Mouse (Mus musculus) lung, embryonic 15.5 days (tissue): ENCODE results near the gene Rbms3. TPM values are rescaled to one million over a fixed set of nuclear protein-coding genes. Genes with fewer than 3 reads are reported as not detected.

ENCODE experiments used
- ATAC-seq: fragments of 200-750 bp; cut with Nextera tagmentation; 2 replicates; pipeline ENCODE4 v1.8.0; 2017; ENCODE audit warnings: moderate number of reproducible peaks, borderline replicate concordance; ENCODE audit not compliant: low FRiP score, low TSS enrichment; ENCODE audit errors: extremely low read depth
- H3K27ac ChIP-seq: fragments of 300-500 bp; sonication (generic); 2 replicates; pipeline ENCODE4 v1.5.1; 2015; ENCODE audit warnings: moderate library complexity, mild to moderate bottlenecking, inconsistent platforms
- H3K27me3 ChIP-seq: fragments of 300-500 bp; sonication (generic); 2 replicates; pipeline ENCODE4 v1.6.1; 2015; ENCODE audit warnings: inconsistent platforms
- H3K36me3 ChIP-seq: fragments of 300-500 bp; sonication (generic); 2 replicates; pipeline ENCODE4 v1.6.1; 2015; ENCODE audit warnings: inconsistent platforms
- H3K4me1 ChIP-seq: fragments of 300-500 bp; sonication (generic); 2 replicates; pipeline ENCODE4 v1.6.1; 2015; ENCODE audit warnings: inconsistent platforms
- H3K4me2 ChIP-seq: fragments of 300-500 bp; sonication (generic); 2 replicates; pipeline ENCODE4 v1.6.1; 2015; ENCODE audit warnings: inconsistent platforms, mild to moderate bottlenecking, moderate library complexity
- H3K4me3 ChIP-seq: fragments of 300-500 bp; sonication (generic); 2 replicates; pipeline ENCODE4 v1.5.1; 2015; ENCODE audit warnings: mild to moderate bottlenecking, inconsistent platforms
- H3K9ac ChIP-seq: fragments of 300-500 bp; sonication (generic); 2 replicates; pipeline ENCODE4 v1.6.1; 2015; ENCODE audit warnings: inconsistent platforms
- H3K9me3 ChIP-seq: fragments of 300-500 bp; sonication (generic); 2 replicates; pipeline ENCODE4 v1.6.1; 2016; ENCODE audit warnings: inconsistent platforms
- WGBS: fragments of 180-500 bp; shearing (Covaris S2); methylation state at CpG from one replicate; pipeline ENCODE4 v1.1.7; 2015; 5-methylcytosine and 5-hydroxymethylcytosine counted together
- polyA plus RNA-seq: library from polyadenylated mRNA; unstranded; fragments of >200 nt; fragmentation: Nextera tagmentation; extraction: Ambion mirVana; gene quantifications from 2 replicates; pipeline ENCODE4 v1.2.1, GENCODE M21; 2015

The Rbms3 gene
- polyA plus RNA-seq, 1 experiment from 2014 or later: 105 TPM

- Histone ChIP-seq H3K27me3 (no peaks in the 10 kb centered on the region), H3K4me2 (no peak overlapping the region), H3K9ac (no peak overlapping the region), H3K4me3 (no peak overlapping the region), H3K4me1 (0 out of 2 replicates have a peak, but pooled peaks cover 9% of the 10 kb centered on the region), H3K36me3 (no peaks in the 10 kb centered on the region), H3K9me3 (no peaks in the 10 kb centered on the region), H3K27ac (no peak overlapping the region)
- no peak for ATAC-seq
- WGBS: 56% methylated on average over 13 of the region's 13 CpGs
These were observed 153.0 kb downstream of the Rbms3 start for GRCm38 (mm10) chr9:117476753-117477152.

GRCm38 (mm10) chr9:117452816-117453215 is 176.9 kb downstream of the Rbms3 start:
- H3K9ac ChIP-seq: no peak overlapping the region
- H3K36me3 ChIP-seq: no peaks in the 10 kb centered on the region
- no peak overlapping the region for H3K4me3 ChIP-seq
- WGBS: 63% methylated on average over 10 of the region's 10 CpGs
- no peaks in the 10 kb centered on the region for H3K9me3 ChIP-seq
- ATAC-seq: no peak
- H3K27ac ChIP-seq: no peak overlapping the region
- H3K4me2 ChIP-seq: no peak overlapping the region
- H3K27me3 ChIP-seq: no peaks in the 10 kb centered on the region
- H3K4me1 ChIP-seq: no peaks in the 10 kb centered on the region; the same call in 1 of the 2 replicates

- H3K27ac ChIP-seq: no peak overlapping the region
- H3K4me2 ChIP-seq: no peak overlapping the region
- H3K9me3 ChIP-seq: no peaks in the 10 kb centered on the region
- H3K4me3 ChIP-seq: no peak overlapping the region
- H3K9ac ChIP-seq: no peak overlapping the region
- H3K4me1 ChIP-seq: no peaks in the 10 kb centered on the region
- H3K27me3 ChIP-seq: no peaks in the 10 kb centered on the region
- no peaks in the 10 kb centered on the region for H3K36me3 ChIP-seq
- 50% methylated on average over 7 of the region's 7 CpGs for WGBS
- no peak for ATAC-seq
These were observed 187.1 kb downstream of the Rbms3 start for GRCm38 (mm10) chr9:117442611-117443010.

GRCm38 (mm10) chr9:117435856-117436255 is 193.9 kb downstream of the Rbms3 start:
- H3K4me2 ChIP-seq: no peak overlapping the region
- no peaks in the 10 kb centered on the region for H3K4me1 ChIP-seq
- H3K9ac ChIP-seq: no peak overlapping the region
- no peaks in the 10 kb centered on the region for H3K9me3 ChIP-seq
- H3K27me3 ChIP-seq: no peaks in the 10 kb centered on the region
- H3K27ac ChIP-seq: no peak overlapping the region
- H3K36me3 ChIP-seq: no peaks in the 10 kb centered on the region
- ATAC-seq: no peak
- 62% methylated on average over 2 of the region's 2 CpGs for WGBS
- H3K4me3 ChIP-seq: no peak overlapping the region

- no peak overlapping the region for H3K4me2 ChIP-seq
- no peak overlapping the region for H3K4me3 ChIP-seq
- no peaks in the 10 kb centered on the region for H3K36me3 ChIP-seq
- WGBS: 98% methylated on average over 2 of the region's 2 CpGs
- H3K9me3 ChIP-seq: no peaks in the 10 kb centered on the region
- H3K4me1 ChIP-seq: no peaks in the 10 kb centered on the region
- H3K27ac ChIP-seq: no peak overlapping the region
- no peak for ATAC-seq
- H3K9ac ChIP-seq: no peak overlapping the region
- H3K27me3 ChIP-seq: no peaks in the 10 kb centered on the region
These were observed 199.0 kb downstream of the Rbms3 start for GRCm38 (mm10) chr9:117430670-117431069.

GRCm38 (mm10) chr9:117429217-117430105 is 200.3 kb downstream of the Rbms3 start:
- Histone ChIP-seq H3K27ac (no peak overlapping the region), H3K36me3 (no peaks in the 10 kb centered on the region), H3K4me3 (no peak overlapping the region), H3K27me3 (no peaks in the 10 kb centered on the region), H3K4me1 (no peaks in the 10 kb centered on the region), H3K4me2 (no peak overlapping the region), H3K9me3 (no peaks in the 10 kb centered on the region), H3K9ac (no peak overlapping the region)
- ATAC-seq: peak; percentile 73
- WGBS: 62% methylated on average over 7 of the region's 7 CpGs

- Histone ChIP-seq H3K4me1 (peaks cover 4% of the 10 kb centered on the region; the same call in 1 of the 2 replicates), H3K4me3 (no peak overlapping the region), H3K9me3 (no peaks in the 10 kb centered on the region), H3K9ac (no peak overlapping the region), H3K36me3 (no peaks in the 10 kb centered on the region), H3K27ac (no peak overlapping the region), H3K27me3 (no peaks in the 10 kb centered on the region), H3K4me2 (no peak overlapping the region)
- no peak for ATAC-seq
- WGBS: 45% methylated on average over 5 of the region's 5 CpGs
These were observed 206.5 kb downstream of the Rbms3 start for GRCm38 (mm10) chr9:117423259-117423658.

- Histone ChIP-seq H3K9me3 (no peaks in the 10 kb centered on the region), H3K9ac (no peak overlapping the region), H3K36me3 (no peaks in the 10 kb centered on the region), H3K27ac (no peak overlapping the region), H3K27me3 (no peaks in the 10 kb centered on the region), H3K4me3 (no peak overlapping the region), H3K4me2 (no peak overlapping the region), H3K4me1 (peaks cover 4% of the 10 kb centered on the region; the same call in 1 of the 2 replicates)
- ATAC-seq: peak; percentile 74; the same call in 1 of the 2 replicates
- 46% methylated on average over 8 of the region's 8 CpGs for WGBS
These were observed 209.7 kb downstream of the Rbms3 start for GRCm38 (mm10) chr9:117419874-117420485.

- WGBS: 29% methylated on average over 3 of the region's 3 CpGs
- 0 out of 2 replicates have a peak, but pooled peaks cover 3% of the 10 kb centered on the region for H3K4me1 ChIP-seq
- no peak overlapping the region for H3K4me2 ChIP-seq
- no peak overlapping the region for H3K9ac ChIP-seq
- ATAC-seq: 0 out of 2 replicates have a peak, but pooled peaks have one; percentile 64
- H3K27me3 ChIP-seq: no peaks in the 10 kb centered on the region
- H3K4me3 ChIP-seq: no peak overlapping the region
- no peaks in the 10 kb centered on the region for H3K9me3 ChIP-seq
- no peak overlapping the region for H3K27ac ChIP-seq
- H3K36me3 ChIP-seq: no peaks in the 10 kb centered on the region
These were observed 216.5 kb downstream of the Rbms3 start for GRCm38 (mm10) chr9:117413181-117413580.

GRCm38 (mm10) chr9:117412584-117412983 is 217.1 kb downstream of the Rbms3 start:
- ATAC-seq: no peak
- WGBS: 43% methylated on average over 2 of the region's 2 CpGs
- H3K27me3 ChIP-seq: no peaks in the 10 kb centered on the region

GRCm38 (mm10) chr9:117404621-117405020 is 225.1 kb downstream of the Rbms3 start:
- no peaks in the 10 kb centered on the region for H3K27me3 ChIP-seq
- no peak overlapping the region for H3K9ac ChIP-seq
- no peaks in the 10 kb centered on the region for H3K9me3 ChIP-seq
- H3K4me2 ChIP-seq: no peak overlapping the region
- 74% methylated on average over 4 of the region's 4 CpGs for WGBS
- no peak overlapping the region for H3K27ac ChIP-seq
- no peaks in the 10 kb centered on the region for H3K36me3 ChIP-seq
- ATAC-seq: no peak
- H3K4me3 ChIP-seq: no peak overlapping the region
- H3K4me1 ChIP-seq: peaks cover 11% of the 10 kb centered on the region; the same call in 1 of the 2 replicates

More at GRCm38 (mm10) chr9:117412584-117412983, 217.1 kb downstream of the Rbms3 start:
- H3K27ac ChIP-seq: no peak overlapping the region
- no peak overlapping the region for H3K4me3 ChIP-seq
- H3K9ac ChIP-seq: no peak overlapping the region
- H3K36me3 ChIP-seq: no peaks in the 10 kb centered on the region
- H3K4me2 ChIP-seq: no peak overlapping the region
- H3K9me3 ChIP-seq: no peaks in the 10 kb centered on the region
- 0 out of 2 replicates have a peak, but pooled peaks cover 3% of the 10 kb centered on the region for H3K4me1 ChIP-seq

GRCm38 (mm10) chr9:117400262-117400671 is 229.4 kb downstream of the Rbms3 start:
- Histone ChIP-seq H3K4me2 (no peak overlapping the region), H3K27ac (no peak overlapping the region), H3K9ac (no peak overlapping the region), H3K4me3 (no peak overlapping the region), H3K4me1 (peaks cover 11% of the 10 kb centered on the region; the same call in 1 of the 2 replicates), H3K36me3 (no peaks in the 10 kb centered on the region), H3K9me3 (no peaks in the 10 kb centered on the region), H3K27me3 (no peaks in the 10 kb centered on the region)
- ATAC-seq: peak; percentile 55; the same call in 1 of the 2 replicates
- WGBS: 22% methylated on average over 7 of the region's 7 CpGs
